Mouse (Mus musculus) A20 (cell line): ENCODE measurements around the gene Pcdh9.

Experiments
- DNase-seq: peaks from one replicate; pipeline ENCODE4 v3.0.0-alpha.2; 2011; ENCODE audit warnings: low read depth, low spot score

Gene Pcdh9

DNA sequence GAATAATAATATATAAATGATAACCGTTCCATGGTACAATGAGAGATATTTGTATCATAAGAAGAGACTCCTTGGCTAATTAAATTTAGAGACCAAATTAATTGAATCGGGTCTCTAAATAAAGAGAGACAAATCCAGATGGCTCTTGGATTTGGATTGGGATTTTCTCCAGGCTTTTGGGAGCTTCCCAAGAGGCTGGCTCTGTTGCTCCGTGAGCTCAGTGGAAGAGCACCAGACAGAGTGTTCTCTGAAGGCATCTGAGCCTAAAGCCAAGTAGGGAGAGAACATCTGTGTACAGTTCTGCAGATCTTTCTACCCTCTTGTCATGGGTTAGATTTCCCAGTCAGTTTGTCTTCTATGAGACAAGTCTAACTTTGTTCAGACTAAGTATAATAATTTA, 95.9 kb downstream of the Pcdh9 start:
- DNase-seq, result no peak

DNA sequence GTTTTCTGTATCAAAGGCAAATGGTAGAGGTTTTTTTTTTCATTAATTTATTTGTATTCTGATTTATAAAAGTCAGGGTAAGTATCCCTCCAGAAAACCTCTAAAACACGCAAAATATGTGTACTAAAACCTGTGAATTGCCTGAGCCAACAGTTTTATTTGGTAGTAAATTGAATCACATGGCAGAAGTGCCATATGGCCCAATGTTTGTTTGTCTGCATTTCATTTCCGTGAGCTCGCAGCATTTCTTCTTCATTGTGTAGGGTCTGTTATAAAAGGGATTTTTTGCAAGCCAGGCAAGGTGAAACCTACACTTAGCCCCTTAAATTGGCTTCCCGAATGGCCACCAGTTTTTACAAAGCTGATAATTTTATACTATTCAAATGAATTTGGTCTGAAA, 104.2 kb downstream of the Pcdh9 start:
- DNase-seq, result no peak

DNA sequence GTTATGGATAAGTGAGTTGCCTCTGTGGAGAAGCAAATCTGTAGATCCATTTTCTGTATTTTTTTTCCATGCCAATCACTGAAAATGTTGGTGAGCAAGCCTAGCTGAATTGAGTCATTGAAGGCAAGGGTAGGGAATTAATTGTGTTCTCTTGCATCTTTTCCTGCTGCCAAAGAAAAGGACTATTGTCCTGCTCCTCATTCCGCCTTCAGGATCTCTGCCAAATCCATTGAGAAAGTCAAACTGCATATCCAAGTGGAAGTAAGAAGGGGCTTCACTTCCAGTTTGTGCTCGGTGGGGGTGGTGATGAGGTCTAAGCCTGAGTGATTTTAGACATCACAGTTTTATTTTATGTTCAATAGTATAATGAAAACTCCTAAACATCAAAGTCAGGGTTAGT, 105.4 kb downstream of the Pcdh9 start:
- no peak for DNase-seq

DNA sequence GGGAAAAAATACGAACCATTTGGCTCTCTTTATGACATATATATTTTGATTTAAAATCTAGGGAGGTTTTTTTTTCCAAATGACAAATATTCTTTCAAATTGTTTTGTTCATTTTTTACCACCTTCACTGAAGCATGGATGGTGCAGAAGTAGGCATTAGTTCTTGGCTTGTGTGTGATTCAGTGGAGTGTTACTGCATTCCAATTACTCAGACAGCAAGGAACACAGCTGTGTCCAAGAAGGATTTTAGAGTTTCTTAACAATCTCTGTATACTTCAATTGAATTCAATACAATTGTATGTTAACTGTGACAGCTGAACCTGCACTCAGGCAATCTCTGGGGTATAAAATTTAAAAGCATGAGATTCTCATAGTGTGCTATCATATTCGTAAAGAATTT, 127.6 kb downstream of the Pcdh9 start:
- no peak for DNase-seq

DNA sequence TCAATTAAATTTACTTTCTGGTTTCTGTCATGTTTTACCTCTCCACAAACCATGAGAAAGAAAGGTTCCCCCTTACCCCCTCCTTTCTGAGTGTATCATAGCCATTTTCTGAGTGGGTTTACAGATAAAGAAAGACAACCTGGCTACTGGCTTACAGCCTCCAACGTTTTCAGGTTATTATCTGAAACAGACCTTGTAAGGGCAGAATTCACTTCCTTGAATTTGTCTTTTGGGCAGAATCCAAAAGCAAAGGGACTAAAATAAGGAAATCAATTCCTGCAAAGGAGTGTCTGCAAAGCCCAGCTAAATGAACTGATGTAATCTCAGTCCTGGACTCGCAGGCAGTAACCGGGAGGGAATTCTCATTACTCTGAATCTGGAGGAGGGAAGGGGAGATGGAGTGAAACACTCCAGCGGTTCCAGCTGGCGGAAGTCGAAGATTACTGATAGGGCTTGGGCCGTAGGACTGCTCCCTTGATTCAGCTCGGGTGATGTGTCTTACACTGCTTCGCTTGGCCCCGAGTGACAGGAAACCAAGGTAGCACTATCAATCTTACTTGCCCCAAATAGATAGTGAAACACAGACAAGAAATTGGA, 156.3 kb downstream of the Pcdh9 start:
- DNase-seq, result no peak

DNA sequence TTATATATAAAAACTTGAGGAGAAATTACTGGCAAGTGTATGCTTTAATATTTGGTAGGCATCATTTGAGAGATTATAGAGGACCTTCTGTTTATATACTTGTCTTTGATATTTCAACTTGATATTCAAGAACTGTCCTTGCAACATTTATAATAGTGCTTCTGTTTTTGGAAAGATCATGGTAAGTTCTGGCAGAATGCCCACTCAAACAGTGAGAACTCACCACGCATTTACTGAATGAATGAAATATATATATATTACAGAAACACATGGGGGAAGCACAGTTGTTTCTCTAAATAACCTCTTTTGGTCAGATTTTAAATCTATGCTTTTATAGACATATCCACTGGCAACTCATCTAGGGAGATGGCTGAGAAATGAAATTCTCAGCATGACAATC, 164.7 kb downstream of the Pcdh9 start:
- DNase-seq, result no peak

DNA sequence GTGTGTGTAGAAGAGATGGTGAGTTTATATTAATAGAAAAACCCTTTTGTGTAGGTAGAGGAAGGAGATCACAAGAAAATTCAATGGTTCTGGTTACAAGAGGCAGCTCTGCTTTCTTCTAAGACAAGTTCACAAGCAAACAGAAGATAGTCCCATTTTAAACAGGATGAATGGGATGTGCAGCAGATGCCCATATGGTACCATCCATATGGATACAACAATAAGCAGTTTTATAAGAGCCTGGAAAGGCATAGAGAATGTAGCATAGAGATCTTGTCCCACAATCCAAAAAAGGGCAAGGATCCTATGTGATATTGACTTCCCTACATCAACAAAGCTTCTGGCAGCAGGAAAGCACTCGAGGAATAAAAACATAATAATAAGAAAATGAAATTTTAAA, 171.3 kb downstream of the Pcdh9 start:
- no peak for DNase-seq

DNA sequence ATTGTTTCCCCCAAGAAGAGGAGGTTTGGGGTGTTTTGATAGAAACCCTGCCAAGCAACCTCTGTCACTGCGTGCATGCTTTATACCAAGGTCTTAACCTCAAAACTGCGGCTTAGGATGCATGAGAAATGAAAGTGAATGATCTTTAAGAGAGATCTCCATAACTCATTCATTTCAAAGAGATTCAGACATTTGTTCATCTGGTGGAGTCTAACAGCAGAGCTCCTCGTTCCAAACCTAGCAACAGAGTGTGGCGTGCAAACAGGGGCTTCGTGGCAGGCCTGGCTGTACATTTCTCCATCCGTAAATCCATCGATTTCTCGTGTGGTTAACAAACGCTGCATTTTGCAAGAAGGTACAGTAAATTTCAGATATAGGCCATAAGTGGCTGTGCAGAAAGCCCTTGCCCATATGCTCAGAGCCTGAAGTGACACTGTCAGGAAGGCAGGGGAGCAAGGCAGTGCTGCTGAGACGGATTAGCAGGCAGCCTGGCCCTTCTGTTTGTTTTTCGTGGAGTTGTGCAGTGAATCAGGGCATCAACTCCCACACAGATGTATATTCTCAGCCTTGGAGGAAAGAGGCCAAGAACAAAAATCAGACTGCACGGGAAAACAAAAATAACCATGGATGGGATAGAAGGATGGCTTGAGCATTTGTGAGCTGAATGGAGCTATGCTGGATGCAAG, 177.1 kb downstream of the Pcdh9 start:
- DNase-seq, result no peak

DNA sequence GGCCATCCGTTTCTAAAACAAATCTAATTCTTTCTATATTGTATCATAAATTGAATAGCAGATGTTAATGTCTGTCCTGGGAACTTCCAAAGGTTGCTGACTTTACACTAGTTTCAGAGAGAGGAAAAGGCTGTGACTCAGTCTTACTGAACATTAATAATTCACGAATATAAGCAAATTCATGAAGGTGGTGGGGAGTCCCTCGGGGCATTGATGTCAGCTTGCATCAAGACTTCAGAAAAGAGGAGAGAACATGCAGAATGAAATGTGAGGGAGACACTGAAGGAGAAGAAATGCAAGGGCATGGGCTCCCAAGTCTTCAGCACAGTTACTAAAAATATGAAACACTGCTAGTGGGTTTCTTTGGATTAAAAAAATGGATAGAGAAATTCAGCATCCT, 181.8 kb downstream of the Pcdh9 start:
- DNase-seq, result no peak

DNA sequence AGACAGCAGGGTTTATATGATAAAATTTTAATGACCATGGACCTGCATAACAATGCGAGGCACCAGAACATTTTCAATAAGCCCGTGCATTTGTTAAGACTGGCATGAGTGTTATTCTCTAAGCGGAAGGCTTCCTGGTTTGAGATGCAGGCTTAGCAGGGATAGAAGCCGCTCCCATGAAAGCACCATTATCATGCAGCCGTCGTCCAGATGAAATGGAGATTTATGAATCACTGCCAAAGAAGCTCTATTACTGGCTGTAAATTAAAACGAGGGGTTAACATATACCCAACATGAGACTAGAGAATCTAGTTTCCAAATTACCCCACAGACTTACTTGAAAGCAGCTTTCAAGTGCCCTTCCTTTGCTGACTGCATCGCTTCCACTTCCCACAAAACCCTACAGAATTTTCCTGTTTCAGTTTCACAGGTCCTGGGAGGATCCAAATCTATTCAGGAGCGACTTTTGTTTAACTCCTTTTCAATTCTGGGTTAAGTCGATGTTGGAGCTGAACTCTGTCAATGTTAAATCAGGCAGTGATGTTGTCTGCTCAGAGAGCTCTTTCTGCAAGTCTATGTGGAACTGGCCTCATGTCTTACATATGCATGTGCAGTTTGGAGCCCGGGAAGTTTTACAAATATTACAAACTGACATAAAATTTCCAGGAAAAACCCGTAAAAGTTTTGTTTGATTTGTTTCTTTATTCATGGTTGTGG, 188.9 kb downstream of the Pcdh9 start:
- DNase-seq, result no peak

DNA sequence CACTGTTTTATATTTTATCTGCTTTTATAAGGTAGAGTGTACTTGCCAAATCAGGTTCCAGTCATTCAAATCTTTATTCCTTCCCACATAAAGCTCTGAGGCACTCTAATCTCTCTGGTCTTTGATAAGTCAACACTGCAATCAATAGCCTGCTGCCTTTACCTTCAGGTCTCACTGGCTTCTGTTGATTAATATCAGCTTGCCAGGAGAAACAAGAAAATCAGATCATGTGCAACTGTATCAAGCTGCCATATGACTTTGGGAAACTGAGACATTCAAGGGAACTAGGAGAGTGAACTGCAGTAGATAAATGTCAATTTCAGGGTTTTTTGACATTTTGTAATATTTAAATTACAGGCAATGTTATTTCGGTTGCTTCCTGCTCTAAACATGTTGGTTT, 189.6 kb downstream of the Pcdh9 start:
- no peak for DNase-seq

DNA sequence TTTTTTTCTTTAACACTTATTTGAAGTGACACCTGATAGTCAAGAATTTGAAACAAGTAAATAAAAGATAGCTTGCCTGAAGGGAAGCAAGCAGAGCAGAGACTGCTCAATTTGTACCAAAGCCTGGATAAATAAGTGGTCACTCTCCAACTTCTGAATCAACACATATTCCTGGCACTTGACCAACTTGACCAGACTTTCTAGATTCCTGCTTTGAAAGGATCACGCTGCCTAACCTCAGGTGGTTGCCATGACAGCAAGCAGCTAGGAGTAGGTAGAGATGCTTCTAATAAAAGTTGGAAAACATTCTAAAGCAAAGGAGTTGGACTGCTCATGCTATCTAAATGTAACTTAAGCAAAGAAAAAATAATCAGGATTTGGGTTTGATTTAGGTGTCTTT, 205.8 kb downstream of the Pcdh9 start:
- no peak for DNase-seq

DNA sequence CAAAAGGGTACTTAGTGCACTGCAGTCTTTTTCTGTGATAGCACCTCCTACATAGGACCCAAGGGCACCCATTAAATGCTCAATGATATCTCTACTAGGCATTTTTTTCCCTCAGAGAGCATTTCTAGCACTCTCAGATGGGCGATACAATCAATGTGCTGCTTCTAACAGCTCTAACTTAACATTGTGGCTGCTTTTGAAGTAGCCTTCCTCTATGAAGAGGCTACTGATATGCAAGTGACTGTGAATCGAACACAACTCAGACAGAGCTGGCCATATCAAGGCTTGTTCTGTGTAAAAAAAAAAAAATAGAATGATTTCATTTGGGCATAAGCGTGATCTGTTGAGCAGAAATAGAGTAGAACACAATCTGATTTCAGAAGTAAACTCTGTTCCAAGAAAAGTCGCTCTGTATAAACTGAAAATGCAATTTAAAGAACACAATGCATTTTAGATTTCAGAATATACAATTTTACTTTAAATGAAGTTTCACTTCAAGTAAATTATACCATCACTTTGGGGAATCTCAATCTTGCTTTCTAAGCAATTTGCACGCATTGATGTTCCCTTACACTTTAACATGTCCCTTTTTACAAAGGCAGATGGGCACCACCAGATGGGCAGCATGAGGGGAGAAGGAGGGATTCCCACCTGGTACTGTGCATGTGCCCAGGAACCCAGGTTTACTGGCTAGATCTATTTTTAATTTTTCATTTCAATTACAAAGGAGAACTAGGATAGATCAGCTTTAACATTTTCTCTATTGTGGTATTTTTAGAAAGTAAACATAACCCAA, 215.0 kb downstream of the Pcdh9 start:
- no peak for DNase-seq

DNA sequence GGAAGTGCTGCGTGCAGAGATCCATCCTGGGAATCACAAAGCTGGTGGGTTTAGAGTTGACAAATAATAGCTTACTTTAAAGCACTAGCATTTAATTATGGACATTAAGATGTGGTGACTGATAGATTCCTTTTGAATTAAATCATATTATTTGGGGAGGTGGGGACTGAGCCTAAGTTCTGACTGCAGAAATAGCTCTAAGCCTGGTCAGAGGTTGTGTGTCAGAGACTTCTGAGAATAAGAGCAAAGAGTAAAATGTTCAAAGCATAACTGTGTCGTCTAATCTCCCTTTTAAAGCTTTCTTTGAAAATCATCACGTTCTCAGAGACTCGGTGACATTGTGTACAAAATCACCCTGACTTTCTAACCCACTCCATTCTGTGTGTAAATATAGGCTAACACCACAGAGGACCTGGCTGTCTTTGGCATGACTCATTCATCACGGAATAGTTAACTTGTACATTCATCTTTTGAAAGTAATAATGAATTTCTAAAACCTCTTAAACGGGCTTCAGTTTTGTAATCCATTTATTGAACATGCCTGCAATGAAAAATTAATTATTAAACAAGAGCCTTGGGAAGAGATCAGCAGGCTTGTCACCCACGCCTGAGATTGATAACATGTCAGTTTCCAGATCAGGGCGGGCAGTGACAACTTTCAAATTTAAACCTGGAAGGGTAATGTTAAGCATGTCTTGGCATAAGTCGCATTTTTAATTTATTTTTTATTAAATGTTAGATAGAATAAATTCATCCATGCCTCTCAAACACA, 236.3 kb downstream of the Pcdh9 start:
- no peak for DNase-seq

DNA sequence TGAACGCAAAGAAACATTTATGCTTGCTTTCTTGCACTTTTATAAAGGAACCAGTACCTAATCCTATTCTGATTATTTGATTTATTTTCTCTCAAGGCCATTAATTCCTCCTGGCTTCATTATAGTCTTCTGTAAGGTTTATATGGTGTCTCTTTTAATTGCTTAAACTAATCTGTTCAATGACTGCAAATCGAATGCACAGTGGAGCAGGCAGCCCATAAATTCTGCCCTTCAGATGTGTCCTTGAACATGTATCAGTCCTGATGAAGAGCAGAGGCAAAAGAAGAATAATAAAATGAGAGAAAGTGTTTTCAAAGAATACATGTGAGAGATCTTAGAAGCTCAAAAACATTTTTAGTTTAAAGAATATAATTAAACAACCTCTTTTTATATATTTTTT, 263.2 kb downstream of the Pcdh9 start:
- DNase-seq, result no peak

DNA sequence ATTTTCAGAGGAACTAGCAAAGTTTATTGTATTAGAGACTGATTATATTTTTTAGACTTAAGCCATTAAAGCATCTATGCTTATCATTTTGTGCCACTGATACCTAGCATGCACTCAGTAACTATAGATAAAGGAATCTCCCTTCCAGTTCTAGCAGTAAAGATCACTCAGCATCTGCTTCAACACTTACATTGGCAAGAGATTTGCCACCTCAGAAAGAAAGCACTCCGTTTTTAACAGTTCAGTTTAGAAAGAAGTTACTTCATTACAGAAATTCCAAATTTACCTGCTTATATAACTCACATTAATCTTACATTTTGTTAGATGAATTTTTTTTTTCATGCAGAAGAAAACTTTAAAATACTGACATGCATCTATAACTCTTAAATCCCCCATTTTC, 266.3 kb downstream of the Pcdh9 start:
- no peak for DNase-seq

DNA sequence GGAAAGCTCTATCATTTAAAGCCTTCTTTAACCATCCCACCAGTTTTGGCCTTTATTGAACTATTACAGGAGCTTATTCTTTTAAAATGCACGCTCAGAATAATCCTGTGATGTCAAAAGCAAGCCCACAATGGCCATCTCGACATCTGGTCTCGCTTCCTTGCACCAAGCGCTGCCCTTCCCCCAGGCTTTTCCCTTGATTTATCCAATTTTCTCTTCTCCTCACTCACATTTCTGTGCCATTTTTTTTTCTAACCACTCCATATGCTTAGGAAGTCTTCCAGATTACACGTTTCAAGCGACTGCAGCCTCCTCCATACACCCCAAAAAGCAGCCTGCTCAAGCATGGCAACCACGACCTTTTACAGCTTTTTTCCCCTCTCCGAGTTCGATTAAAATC, 269.3 kb downstream of the Pcdh9 start:
- no peak for DNase-seq

DNA sequence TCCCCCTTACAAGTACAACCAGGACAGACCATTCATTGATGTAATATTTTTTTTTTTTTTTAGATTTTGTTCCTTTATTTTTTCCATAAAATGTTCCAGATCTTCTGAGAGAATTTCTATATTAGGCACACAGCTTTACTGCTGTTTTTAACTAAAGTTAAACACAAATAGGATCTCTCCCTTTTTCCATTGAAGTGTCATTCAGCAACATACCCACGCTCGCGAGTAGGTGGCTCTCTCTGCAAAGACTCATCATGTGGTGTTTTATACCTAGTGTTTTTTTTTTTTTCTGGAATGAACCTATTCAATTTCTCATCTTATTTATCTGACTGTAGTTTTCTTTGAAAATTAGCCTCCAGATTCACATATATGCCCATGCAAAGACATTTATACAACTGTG, 282.9 kb downstream of the Pcdh9 start:
- DNase-seq, result no peak

DNA sequence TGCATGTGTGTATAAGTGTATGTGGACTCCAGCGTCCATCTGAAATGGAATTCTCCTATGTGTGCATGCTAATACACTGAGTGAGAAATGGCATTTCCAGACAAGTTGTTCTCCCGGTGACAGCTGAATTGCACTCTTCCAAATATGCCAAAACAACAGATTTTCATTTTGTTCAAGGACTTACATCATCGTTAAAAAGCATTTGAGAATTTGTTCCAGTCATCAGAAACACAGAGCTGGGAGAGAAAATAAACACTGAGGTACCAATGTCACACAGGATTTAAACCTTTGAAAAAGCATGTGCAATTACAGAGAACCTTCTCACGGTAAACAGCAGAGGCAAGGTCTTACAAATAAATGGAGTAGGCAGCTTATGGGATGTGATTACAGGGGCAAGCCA, 290.5 kb downstream of the Pcdh9 start:
- no peak for DNase-seq

DNA sequence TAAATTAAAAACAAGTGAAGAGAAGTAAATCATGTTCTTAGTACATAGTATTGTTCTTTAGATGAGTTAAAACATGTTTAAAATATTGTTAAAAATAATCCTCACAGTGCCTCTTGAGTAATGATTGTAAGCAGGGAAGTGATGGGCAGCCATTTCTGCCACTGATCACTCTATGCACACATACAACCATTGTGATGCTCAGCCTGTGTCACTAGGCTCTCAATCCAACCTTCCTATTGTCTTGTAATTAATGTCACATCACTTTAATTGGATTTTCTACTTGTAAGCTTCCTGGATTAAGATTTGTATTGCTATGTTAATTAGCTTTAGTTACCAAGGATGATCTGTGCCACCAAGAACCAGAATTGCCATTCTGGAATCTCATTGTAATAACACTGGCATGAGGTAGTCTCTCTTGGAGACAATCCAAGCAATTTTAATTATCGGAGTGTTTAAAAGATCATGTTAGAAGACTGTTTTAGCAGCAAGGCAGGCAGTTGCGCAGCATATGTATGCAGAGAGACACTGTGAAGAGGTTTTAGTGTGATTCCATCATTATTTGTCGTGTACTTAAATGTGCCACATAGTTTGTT, 305.0 kb downstream of the Pcdh9 start:
- no peak for DNase-seq

DNA sequence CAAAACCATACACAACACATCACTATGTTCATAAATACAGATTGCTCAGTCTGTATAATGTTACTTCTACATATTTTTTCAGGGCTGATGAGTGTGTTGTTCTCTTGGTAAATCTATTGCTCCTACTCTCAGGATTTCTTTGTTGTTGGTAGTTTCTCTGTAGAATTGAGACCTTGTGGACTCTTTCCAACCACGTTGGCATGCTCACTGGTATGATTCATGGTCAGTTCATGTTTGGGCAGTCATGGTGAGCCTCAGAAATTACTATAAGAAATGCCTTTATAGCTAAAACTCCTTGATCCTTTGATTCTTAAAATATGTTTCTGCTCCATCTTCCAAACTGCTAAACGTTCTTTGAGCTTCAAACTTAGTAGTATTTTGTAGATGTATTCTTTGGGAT, 326.1 kb downstream of the Pcdh9 start:
- no peak for DNase-seq
